Mouse (Mus musculus): ENCODE data around the gene Abcb1a.

GRCm38 (mm10) chr5:8634489-8634975 lies 25.3 kb upstream of the Abcb1a start:
- TF ChIP-seq CTCF (IDR thresholded peaks at IDR 0.05; ENCODE audit: borderline replicate concordance, extremely low read depth, insufficient read depth, insufficient read length) (no peak), POLR2A (IDR thresholded peaks at IDR 0.05; ENCODE audit: borderline replicate concordance, extremely low read depth, insufficient read depth, insufficient read length, poor library complexity, severe bottlenecking) (no peak)
